Comparison of ENCODE assay signal across 7 mouse cellular contexts in genomic region chr11:95119990-95120632, GRCm38 (mm10). TPM values are rescaled to one million over a fixed set of nuclear protein-coding genes. Genes with fewer than 3 reads are reported as not detected.
DNase-seq lines count a peak whose midpoint lies in the region; ATAC-seq and TF ChIP-seq lines count a peak whose summit lies in the region.

Gene Dlx3 (plus strand): TSS chr11:95120119.

- no peak within 1 kb of the TSS for H3K9ac ChIP-seq in intestine, embryonic 16.5 days (ENCODE audit: low read depth, low read length)

- peak; percentile 34 for DNase-seq in right cerebral cortex, postnatal 14 days
- DNase-seq in right cerebral cortex, postnatal 25 days = no peak
- peak; percentile 83 for DNase-seq in forebrain, embryonic 10.5 days (ENCODE audit: extremely low spot score, low spot score)
- DNase-seq in frontal cortex, postnatal 36 days (ENCODE audit: low spot score in 2 of 2) = no peak

- H3K4me1 ChIP-seq in forebrain, embryonic 10.5 days = peaks cover 48% of the 10 kb centered on the region
- peaks cover 18% of the 10 kb centered on the region for H3K4me1 ChIP-seq in intestine, embryonic 16.5 days (ENCODE audit: control insufficient read depth, insufficient read depth, low read length)

- H3K27me3 ChIP-seq in forebrain, embryonic 10.5 days (ENCODE audit: poor library complexity, severe bottlenecking) = peaks cover 81% of the 10 kb centered on the region
- H3K27me3 ChIP-seq in intestine, embryonic 16.5 days (replicated peaks; ENCODE audit: control insufficient read depth, insufficient read depth, low read length) = peaks cover 65% of the 10 kb centered on the region
- H3K27me3 ChIP-seq in myocyte (ENCODE audit: control insufficient read depth, insufficient read depth, insufficient read length) = no peaks in the 10 kb centered on the region

- 0 out of 2 replicates have a peak within 1 kb of the TSS, but pooled peaks have one; percentile 51 for H3K27ac ChIP-seq in forebrain, embryonic 10.5 days
- no peak within 1 kb of the TSS for H3K27ac ChIP-seq in intestine, embryonic 16.5 days (ENCODE audit: low read length)

- peak; percentile 98 for TF ChIP-seq POLR2A in myocyte (IDR thresholded peaks at IDR 0.05; ENCODE audit: insufficient read length, low read depth)

- H3K4me2 ChIP-seq in intestine, embryonic 16.5 days (ENCODE audit: low read depth, low read length) = peak within 1 kb of the TSS; percentile 71
- peak within 1 kb of the TSS; percentile 87 for H3K4me2 ChIP-seq in myocyte (ENCODE audit: low read depth)

- peak; percentile 32; the same call in 1 of the 2 replicates for ATAC-seq in intestine, embryonic 16.5 days
- ATAC-seq in erythroid progenitor cell, adult 5-6 weeks (replicated peaks; ENCODE audit: low FRiP score, poor library complexity, severe bottlenecking) = no peak

- peaks cover 21% of the 10 kb centered on the region for H3K79me2 ChIP-seq in myocyte (ENCODE audit: control insufficient read depth, insufficient read depth)

- H3K36me3 ChIP-seq in forebrain, embryonic 10.5 days (replicated peaks) = no peaks in the 10 kb centered on the region
- H3K36me3 ChIP-seq in intestine, embryonic 16.5 days (ENCODE audit: control insufficient read depth, insufficient read depth, low read length) = no peaks in the 10 kb centered on the region
- H3K36me3 ChIP-seq in myocyte (ENCODE audit: control insufficient read depth, insufficient read depth) = peaks cover 4% of the 10 kb centered on the region

- H3ac ChIP-seq in myocyte (ENCODE audit: control insufficient read depth, insufficient read length) = peak within 1 kb of the TSS; percentile 0

- under 1% methylated on average over 55 of the region's 55 CpGs for WGBS in forebrain, embryonic 10.5 days
- under 1% methylated on average over 53 of the region's 55 CpGs for WGBS in intestine, embryonic 16.5 days

- H3K9me3 ChIP-seq in forebrain, embryonic 10.5 days = no peaks in the 10 kb centered on the region
- H3K9me3 ChIP-seq in intestine, embryonic 16.5 days (ENCODE audit: control insufficient read depth, low read length) = no peaks in the 10 kb centered on the region

- H3K4me3 ChIP-seq in forebrain, embryonic 10.5 days = peak within 1 kb of the TSS; percentile 56
- peak within 1 kb of the TSS; percentile 45 for H3K4me3 ChIP-seq in intestine, embryonic 16.5 days (ENCODE audit: low read length)
- peak within 1 kb of the TSS; percentile 80 for H3K4me3 ChIP-seq in myocyte

TF ChIP-seq in myocyte, 11 proteins besides CTCF, POLR2A, EP300 and RAD21:
- no peak for TF ChIP-seq TCF3 (IDR thresholded peaks at IDR 0.05; ENCODE audit: insufficient read length, low read depth)
- TF ChIP-seq MYOD1 (IDR thresholded peaks at IDR 0.05; ENCODE audit: control insufficient read depth in 1 of 3, insufficient read length in 2 of 3, low read depth in 2 of 3) = no peak
- TF ChIP-seq REST (IDR thresholded peaks at IDR 0.05; ENCODE audit: insufficient read depth, insufficient read length) = no peak
- no peak for TF ChIP-seq USF1 (IDR thresholded peaks at IDR 0.05; ENCODE audit: low read depth)
- TF ChIP-seq SRF (IDR thresholded peaks at IDR 0.05; ENCODE audit: control insufficient read depth, insufficient read length, low read depth) = no peak
- no peak for TF ChIP-seq E2F4 (IDR thresholded peaks at IDR 0.05; ENCODE audit: insufficient read depth)
- TF ChIP-seq POLR2AphosphoS2 (IDR thresholded peaks at IDR 0.05; ENCODE audit: insufficient read length, low read depth) = peak; percentile 95
- TF ChIP-seq MAX (IDR thresholded peaks at IDR 0.05; ENCODE audit: low read depth) = no peak
- TF ChIP-seq TCF12 (IDR thresholded peaks at IDR 0.05; ENCODE audit: insufficient read depth, poor library complexity, severe bottlenecking) = no peak
- peak in 1 of 3 experiments; percentile 7 for TF ChIP-seq MYOG (IDR thresholded peaks at IDR 0.05; ENCODE audit: control insufficient read depth in 1 of 3, insufficient read depth in 1 of 3, insufficient read length in 2 of 3, low read depth in 2 of 3)
- no peak for TF ChIP-seq CEBPB (IDR thresholded peaks at IDR 0.05; ENCODE audit: insufficient read depth, poor library complexity, severe bottlenecking)

RNA-seq across cellular contexts. Expression of gene Dlx3, which starts in this region (rescaled TPM):
- polyA plus RNA-seq in forebrain, embryonic 10.5 days (2016; fragmentation: Nextera tagmentation; extraction: Ambion mirVana) = 3.5 and 3.6 TPM in 2 replicates
- polyA plus RNA-seq in intestine, embryonic 16.5 days (2015; fragmentation: Nextera tagmentation; extraction: Ambion mirVana) = 0.64 and 0.71 TPM in 2 replicates
- polyA plus RNA-seq in myocyte (2012; fragmentation: generic; extraction: Trizol) = 6.3 TPM
- total RNA-seq in erythroid progenitor cell, adult 5-6 weeks (2015; ENCODE audit: low replicate concordance) = not detected in 2 replicates
- not detected in 2 replicates for total RNA-seq in erythroid progenitor cell, adult 5-6 weeks (2017; ENCODE audit: low replicate concordance)

Comparison
In these comparisons a context has a peak if more than half of its experiments do, and no peak if none do; other contexts are left out.
1. DNase-seq: peak in right cerebral cortex, postnatal 14 days (single experiment) and forebrain, embryonic 10.5 days (single experiment); none in right cerebral cortex, postnatal 25 days (single experiment) and frontal cortex, postnatal 36 days (0 of 2).
2. Peak in ATAC-seq, H3K4me3 ChIP-seq and H3K4me2 ChIP-seq in intestine, embryonic 16.5 days; RNA of the gene not detected or under 1 TPM.
3. Peak in every context shown above with its lines, with median percentiles within 50 percentile points of each other: H3K4me3 ChIP-seq.